Mouse (Mus musculus): Measurements from ENCODE around the gene Rad51b.

The Rad51b gene

DNA sequence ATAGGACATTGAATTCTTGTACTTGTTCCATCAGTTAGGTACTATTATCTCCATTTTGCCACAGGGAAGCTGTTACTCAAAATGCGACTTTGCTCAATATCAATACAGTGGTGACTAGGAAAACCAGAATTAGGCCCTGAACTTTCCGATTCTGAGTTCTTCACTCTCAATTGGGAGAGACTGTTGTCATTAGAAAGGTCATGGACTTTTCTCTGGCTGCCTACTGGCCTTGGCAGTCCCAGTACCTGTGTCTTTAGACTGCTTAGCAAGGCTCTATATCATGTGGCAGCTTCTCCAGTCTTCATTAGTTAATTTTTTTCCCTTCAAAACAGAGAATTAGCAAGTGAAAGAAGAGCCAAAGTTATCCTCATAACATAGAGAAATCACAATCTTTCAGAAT is 288.3 kb downstream of the Rad51b start:
- DNase-seq: no peak

DNA sequence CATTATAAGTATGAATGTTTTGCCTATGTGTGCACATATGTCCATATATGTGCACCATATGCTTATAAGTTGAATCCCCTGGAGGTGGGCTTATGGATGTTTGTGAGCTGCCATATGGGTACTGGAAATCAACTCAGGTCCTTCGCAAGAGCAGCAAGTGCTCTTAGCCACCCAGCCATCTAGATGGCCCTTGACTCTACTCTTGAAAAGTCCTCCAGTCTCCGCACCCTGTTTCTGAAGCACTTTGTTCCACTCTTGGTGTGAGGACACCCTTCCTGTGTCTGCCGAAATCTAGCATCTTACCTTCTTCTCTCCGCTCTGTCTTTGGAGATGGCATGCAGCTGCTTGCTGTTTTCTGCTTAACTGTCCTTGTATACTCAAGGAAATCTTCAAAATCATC is 291.7 kb downstream of the Rad51b start:
- no peak for DNase-seq

DNA sequence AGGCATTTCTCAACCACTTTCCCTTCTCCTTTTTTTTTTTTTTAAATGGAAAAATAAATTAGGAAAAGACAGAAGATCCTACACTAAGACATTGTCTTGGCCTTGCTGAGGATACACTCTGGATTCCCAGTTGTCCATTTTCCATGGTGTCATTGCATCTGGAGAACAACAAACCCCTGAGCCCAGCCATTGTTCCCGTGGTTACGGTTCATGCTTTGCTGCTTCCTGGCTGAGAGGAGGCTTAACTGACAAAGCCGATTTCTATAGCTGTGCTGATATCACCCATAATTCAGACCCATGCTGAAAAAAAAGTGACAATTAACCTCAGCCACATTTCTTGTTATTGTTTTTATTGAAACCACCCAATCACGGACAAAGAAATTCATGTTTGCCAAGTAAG is 295.1 kb downstream of the Rad51b start:
- DNase-seq: no peak

DNA sequence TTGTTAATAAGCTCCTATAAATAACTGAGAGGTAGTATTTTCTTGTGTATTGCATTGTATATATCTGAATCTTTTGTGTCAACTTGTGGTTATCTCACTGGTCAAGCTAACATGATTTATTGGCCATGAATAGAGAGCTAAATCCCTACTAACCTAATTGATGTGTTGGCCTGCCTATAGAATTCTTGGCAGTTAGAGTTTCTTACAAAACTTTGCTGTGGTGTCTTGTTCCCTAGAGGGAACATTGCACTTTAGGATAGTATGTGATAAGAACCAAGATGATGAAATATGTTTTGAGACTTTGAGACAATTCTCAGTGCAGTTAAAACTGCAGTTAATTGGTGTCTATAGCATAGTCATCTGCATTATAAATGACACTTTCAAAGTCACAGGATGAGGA is 299.8 kb downstream of the Rad51b start:
- DNase-seq: no peak

DNA sequence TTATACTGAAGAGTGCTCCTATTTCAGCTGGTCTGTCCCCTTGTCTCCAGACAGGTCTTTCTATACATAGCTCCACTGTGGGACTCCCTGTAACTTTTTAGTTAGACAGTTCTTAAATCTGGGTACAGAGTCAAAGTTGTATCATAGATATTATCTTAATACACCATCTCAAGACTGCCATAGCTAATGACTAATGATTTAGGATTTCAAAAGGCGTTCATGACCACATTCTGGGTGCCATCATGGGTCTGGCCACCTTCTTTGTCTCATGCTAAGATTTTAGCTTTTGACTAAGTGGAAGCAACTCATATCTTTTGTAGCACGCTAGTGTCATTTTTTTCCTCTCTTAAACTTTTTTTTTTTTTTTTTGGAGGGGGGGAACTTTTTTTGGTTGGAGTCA is 300.3 kb downstream of the Rad51b start:
- DNase-seq: no peak

DNA sequence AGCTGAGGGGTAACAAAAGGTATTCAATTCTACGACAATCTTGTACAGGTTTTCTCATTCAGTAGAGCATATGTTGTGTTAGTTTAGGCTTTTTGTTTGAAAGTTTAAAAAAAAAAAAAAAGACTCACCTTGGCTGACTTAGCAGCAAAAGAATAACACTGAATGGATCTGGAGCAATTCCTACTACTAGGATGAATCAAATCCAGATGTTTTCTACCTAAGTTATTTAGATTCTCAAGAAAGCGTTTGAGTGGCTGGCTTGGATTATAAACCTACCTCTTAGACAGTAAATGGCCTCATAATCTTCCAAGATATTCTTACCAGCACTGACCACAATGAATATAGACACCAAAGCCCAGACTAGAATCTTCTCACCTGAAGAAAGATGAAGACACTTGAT is 300.7 kb downstream of the Rad51b start:
- DNase-seq: no peak

DNA sequence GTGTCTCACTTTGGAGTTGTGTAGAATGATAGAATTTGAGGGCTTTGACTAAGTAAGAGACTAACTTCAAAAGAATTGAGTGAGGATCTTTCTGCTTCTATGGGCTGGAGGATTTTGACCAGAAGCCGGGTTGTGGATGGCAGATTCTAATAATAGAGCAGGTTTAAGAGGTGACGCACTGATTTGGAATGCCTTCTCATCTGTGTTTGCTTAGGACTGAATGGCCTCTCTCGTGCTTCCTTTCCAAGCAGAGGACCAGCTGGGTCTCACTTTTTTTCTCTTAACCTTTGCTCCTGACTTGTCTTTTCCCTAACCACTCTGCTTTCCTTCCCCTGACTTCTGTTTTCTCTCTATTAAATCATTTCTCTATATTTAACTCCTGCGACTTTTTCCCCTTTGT is 301.4 kb downstream of the Rad51b start:
- no peak for DNase-seq

DNA sequence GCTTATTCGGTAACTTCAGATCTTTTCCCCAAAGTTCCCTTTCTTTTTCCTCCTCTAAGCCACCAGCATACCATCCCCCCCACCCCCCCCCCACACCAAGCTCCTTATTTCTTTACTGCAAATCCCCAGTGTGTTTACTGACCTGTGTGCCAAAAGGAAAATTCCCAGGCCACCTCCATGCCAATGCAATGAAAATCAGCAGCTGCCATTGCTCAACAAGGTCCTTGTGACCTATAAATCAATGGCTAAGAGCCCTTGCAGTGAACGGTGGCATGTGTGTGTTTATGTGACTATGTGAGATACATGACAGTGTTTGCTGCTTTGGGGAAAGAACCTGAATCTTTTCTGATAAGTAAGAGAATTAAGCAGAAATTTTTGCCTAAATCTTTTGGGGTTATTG is 301.8 kb downstream of the Rad51b start:
- DNase-seq: peak; percentile 26 to 56

DNA sequence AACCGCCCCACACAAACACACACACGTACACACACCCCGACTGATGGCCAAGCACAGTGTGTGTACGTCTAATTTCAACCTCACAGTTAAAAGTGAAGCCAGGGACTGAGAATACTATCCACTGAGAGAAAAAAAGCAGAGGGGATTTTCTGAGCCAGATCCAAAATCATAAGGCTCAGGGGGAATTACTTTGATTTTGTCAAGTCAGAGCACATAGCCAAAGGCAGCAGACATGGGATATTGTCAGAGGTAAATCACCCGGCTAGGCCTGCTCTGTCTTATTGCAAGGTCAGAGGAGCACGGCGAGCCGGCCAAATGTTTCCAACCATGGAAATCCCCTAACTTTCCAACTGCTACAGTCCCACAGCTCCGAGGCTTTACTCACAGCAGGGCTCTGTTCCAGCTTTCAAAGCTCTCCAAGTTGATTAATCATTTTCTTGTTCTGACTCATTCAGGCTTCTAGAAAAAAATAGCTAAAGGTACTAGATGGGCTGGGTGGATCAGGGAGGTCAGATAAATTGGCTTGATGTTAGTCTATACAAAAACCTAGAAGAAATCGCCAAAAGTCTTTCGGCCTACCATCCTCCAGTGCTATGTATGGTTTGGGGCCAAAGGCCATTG is 303.2 kb downstream of the Rad51b start:
- DNase-seq: peak; percentile 91 to 94

DNA sequence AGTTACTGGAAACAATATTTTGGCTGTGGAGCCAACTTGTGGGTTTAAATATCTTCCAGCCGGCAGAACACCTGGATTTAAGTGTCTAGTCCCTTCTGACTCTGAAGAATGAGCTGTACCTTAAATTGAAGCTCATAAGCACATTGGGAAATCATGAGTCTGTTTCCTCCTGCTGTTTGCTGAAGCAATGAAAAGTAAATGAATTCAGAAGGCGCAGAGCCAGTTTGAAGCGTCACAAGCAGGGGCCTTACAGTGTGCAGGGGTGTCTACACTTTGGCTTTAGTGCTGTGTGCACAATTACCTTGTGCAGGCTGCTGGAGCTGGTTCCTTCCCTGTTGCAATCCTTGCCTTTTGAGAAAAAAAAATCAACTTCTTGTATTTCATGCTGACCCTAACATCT is 305.6 kb downstream of the Rad51b start:
- DNase-seq: peak in 1 of 2 experiments; percentile 42

DNA sequence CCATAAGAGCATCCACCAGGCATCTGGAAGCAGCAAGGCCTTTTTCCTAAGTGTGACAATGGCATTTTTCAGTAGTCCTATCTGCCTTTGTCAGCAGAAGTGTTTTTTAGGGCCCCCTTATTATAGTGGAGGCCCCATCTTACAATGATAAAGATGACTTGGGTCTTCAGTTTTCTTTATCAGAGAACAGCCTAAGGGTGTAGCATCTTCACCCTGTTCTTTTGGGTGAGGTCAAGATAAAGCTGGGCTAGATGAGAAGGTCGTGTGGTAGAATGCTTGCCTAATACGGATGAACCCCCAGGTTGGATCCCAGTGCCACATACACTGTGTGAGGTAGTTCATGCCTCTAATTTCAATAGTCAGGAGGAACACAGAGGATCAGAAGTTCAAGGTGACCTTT is 307.8 kb downstream of the Rad51b start:
- no peak for DNase-seq

DNA sequence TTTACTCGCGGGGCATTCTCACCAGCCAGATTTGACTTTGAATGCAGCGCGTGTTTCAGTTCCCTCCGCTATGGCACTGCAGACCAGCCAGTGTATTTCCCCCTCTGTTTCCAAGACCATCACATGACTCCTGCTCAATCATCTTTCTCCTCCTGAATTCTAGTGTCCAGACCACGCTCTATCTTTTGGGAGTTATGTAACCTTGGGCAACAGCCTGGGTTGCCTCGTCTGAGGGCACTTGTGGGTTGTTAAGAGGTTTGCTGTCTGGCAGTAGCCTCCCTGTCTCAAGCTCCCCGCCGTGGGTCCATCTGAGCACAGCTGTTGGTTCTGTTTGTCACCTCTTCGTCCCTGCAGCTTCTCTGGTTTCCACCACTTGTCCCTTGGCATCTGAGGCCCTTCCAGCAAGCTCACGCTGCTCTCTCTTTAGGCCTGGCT is 309.1 kb downstream of the Rad51b start:
- no peak for DNase-seq

DNA sequence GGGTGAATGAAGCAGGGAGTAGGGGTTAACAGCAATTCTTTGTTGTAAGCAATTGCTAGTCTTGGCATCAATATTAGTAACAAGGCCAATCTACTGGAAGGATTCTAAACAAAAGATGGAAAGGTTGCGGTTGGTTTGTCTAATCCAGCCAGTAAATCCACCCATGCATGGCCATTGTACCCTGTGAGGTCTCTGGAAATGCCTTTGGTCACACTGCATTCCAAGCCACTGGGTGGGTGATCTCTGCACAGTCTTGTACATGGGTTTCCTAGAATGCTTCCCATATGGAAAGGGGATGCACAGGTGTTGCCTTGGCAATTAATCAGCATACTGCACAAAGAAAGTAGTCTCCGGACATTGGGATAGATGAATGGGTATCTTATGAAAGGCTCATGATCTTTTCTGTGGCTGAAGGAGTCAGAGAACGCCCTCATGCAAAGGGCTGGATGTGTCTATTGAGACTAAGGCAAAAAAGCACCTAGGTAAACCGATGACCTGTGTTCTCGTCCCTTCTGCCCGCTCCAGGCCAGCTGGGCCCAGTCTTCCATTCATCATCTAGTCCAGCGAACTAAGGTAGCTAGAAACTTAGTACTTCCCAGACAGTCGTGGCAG is 312.4 kb downstream of the Rad51b start:
- DNase-seq: no peak

DNA sequence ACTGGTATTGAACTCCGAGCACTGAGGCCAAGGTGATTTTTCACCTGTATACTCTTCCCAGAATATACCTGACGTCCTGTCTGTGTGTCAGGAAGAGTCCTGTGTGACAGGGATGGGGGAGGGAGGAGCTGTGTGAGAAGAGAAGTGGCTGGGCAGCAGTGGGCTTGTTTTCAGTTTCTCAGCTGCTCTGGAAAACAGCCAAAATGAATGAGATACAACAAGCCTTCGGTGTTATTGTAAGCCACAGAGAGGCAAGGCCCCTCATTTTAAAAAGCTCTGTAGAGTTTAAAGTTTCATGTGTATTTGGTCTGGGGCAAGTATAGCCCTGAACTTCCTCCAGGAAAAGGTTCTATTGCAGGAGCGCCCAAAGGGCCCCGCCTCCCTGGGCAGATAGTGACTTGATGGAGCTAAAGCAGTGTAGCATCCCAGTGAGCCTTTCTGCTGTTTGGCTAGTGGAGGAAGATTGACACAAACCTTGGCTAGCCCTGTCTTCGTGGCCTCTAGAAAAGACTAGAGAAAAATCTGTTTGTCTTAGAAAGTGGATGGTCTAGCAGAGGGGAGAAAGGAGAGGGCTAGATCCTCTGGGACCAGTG is 313.5 kb downstream of the Rad51b start:
- DNase-seq: no peak

DNA sequence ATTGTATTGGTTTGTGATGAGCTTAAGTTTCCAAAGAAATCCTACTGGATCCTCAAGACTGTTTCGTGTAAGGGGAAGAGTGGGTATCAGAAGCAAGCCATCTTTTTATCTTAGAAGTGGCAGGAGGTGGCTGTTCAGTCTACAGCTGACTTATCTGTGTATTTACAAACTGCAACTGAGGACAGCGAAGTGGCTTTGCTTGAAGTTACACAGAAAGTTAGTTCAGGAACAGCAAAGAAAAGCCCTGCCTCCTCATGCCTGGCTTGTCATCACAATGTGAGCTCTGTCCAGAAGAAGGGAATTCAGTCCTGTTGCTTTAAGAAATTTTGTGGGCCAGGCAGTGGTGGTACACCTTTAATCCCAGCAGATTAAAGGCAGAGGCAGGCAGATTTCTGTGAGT is 314.6 kb downstream of the Rad51b start:
- no peak for DNase-seq

DNA sequence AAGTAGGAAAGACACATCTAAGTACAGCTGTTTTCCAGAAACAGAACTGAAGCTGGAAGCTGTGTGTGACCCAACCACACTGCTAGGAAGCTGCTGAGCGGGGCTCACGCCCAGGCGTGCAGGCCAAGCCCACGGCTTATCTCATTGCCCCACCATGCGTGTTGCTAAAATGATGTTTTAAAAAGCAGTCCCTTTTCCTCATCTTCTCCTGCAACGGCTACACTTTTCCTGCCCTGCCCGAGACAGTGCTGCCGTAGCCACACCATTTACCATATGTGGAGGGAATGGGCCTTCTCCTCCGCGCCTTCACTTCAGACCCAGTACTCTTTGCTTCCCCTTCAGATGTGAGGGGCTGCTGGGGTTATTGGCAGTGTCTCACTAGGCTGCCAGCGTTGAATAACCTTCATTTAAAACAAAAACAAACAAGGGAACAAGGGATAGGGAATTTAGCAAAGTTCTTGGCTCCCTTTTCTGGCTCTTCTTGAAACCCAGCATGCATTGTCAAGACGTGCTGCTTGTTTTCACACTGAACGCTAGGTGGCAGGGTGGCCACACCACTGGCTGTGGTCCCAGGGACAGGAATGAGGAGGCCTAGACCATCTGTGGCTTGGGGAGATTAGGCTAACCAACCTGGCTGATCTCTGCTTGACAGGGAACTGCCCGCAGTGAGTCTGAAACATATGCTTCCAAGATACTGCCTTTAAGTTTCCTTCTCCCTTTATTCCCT is 315.4 kb downstream of the Rad51b start:
- peak; percentile 77 to 90 for DNase-seq

DNA sequence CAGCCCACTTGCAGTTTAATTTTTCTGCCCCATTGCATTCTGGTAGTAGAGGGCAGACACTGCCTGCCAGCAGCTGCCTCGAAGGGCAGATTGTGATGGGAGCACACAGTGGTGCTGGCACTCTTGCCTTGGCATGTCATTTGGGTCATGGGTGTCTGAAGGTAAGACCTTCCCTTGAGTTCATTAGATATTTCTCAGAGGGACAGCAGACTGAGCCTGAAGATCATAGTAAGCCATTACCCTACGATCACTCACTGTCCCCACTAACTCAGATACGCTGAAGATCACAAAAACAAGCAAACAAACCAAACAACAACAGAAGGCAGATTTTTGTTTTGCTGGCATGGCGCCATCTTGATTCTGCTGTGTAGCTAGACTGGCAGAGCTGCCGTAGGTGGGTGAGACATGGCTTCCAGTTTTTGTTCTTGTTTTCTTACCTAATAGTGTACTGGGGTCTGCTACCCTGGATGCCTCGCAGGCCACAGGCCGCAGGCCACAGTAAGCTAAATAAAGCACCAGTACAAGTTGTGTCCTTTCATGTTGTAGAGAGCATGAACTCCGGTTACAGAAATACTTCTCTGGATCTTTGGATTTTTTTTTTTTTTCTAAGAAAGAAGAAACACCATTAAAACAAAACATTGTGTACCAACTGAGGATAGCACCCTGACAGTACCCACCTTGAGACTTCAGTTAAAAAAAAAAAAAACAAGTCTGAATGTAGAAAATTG is 316.1 kb downstream of the Rad51b start:
- peak in 1 of 2 experiments; percentile 30 for DNase-seq

DNA sequence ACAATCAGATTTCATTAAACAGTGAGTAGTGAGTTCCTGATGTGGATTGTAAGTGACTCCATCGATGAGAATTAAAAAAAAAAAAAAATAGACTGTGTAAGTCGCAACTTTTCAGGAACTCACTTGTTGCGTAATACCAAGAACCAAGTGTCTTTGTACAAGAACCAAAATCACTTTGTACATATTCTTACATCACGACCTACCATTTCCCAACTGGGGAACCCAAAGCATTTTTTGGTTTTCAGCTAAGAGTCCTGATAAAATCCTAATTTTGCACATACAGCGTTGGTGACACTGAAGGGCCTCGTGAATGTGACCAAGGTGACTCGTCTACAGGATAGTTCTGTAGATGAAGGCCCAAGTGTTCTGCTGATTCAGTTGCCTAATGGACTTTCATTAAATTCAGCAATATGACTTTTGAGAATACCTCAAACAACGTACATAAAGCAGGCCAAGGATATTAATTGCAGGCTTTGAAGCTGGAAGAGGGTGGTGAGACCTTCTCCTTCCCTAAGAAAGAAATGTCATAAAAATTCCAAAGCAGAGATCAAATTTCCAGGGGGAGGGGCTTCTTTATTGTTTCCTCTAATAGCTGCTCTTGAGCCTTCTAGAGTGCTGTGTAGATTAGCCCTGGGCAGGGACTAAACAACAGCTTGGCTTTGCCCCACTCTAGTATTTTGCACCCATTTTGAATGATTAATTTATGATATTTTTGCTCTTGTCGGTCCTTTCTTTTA is 316.9 kb downstream of the Rad51b start:
- DNase-seq: no peak

DNA sequence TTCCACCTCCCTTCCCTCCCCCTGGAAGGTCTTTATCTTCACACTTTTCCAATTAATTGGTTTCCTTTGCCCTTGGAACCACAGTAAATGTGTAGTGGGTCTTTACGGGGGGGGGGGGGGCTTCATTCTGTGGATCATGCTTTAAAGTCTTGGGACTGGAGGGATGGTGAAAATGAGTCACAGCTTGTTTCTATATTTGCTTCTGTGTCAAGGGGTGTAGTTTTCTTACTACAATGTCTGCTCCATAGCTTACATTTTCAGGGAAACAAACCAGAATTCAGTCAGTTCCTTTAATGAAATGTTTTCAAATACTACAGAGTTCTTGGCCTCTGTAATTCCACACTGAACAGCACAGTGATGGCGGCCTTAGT is 317.5 kb downstream of the Rad51b start:
- DNase-seq: no peak

DNA sequence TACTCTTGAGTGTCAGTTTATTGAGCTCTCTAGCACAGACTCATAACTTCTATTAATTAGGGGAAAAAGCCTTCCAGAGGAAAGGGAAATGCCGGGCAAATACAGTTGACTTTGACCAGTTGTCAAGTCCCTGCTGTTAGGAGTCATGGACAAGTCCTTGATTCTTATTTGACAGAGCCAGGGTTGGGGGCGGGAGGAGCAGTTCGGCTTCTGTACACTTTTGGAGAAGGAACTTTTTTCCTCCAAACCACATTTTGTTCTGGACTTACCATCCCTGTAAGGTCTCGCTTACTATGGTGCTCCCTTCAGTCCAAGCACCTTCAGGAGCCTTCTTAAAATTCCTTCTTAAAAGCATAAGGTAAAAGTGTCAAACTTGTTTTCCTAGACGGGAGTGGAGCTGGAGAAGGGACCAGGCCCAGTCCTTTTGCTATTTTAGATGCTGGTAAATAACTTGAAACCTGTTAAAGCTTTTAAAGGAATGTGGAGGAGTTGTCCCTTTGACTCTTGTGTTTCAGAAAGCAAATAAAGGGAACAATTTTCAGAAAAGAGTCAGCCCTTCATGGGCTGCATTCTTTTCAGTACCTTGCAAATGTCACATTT is 318.7 kb downstream of the Rad51b start:
- DNase-seq: no peak

DNA sequence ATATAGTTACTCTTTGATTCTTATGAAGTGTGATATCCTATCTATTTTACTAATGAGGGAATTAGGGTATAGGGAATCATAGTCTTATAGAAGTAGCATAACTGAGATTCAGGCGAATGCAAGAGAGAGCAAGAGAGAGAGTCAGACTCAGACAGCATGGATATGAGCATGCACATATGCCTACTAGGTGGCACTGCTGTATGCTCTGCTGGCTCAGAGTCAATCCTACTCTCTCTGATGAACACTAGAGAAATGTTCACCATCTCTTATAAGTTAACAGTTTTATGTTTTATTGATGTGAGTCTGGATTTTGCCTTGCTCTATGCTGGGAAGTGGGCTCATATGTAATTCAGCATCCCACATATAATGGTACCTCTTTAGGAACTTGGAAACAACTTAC is 321.9 kb downstream of the Rad51b start:
- DNase-seq: no peak

DNA sequence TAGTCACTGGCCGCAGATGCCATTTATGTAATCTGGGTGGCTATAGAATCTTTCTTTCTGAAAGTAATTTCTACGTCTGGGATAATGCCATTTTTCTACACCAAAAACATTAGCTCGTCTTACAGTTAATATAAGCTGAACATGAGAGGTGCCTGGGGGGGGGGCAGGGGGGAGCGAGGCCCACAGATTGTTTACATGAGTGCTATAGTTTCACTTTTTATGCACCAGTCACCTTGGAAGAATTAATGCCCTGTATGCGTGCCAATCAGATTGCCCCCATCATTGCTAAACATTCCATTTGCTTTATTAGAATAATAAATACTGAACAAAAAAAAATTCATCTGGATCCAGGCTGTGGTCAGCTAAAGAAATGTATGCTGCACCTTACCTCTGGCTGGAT is 323.6 kb downstream of the Rad51b start:
- no peak for DNase-seq

Measured in kidney, postnatal 25 days (tissue).